Mouse (Mus musculus) hindbrain, embryonic 15.5 days (tissue): ENCODE measurements at regions not wholly inside any gene's neighbourhood (a gene's known extent, or its start where the extent isn't known, plus 50 kb on each side); places are given as distances from the start of the nearest gene placed in this dataset.

Experiments used
- ATAC-seq: fragments of 200-750 bp; cut with Nextera tagmentation; 2 replicates; pipeline ENCODE4 v1.8.0; 2017; ENCODE audit warnings: low read depth, moderate number of reproducible peaks, moderate TSS enrichment; ENCODE audit not compliant: low FRiP score
- H3K27ac ChIP-seq: fragments of 300-500 bp; sonication (generic); replicated peaks from 2 replicates; pipeline ENCODE4 v1.5.1; 2015; ENCODE audit warnings: mild to moderate bottlenecking, inconsistent platforms
- H3K27me3 ChIP-seq: fragments of 300-500 bp; sonication (generic); 2 replicates; pipeline ENCODE4 v1.6.1; 2015; ENCODE audit warnings: control low read depth, inconsistent platforms
- H3K36me3 ChIP-seq: fragments of 300-500 bp; sonication (generic); 2 replicates; pipeline ENCODE4 v1.6.1; 2015; ENCODE audit warnings: control low read depth, inconsistent platforms
- H3K4me1 ChIP-seq: fragments of 300-500 bp; sonication (generic); replicated peaks from 2 replicates; pipeline ENCODE4 v1.6.1; 2015; ENCODE audit warnings: control low read depth, inconsistent platforms
- H3K4me2 ChIP-seq: fragments of 300-500 bp; sonication (generic); 2 replicates; pipeline ENCODE4 v1.6.1; 2015; ENCODE audit warnings: moderate library complexity, mild to moderate bottlenecking, inconsistent platforms
- H3K4me3 ChIP-seq: fragments of 300-500 bp; sonication (generic); 2 replicates; pipeline ENCODE4 v1.5.1; 2015; ENCODE audit warnings: mild to moderate bottlenecking, inconsistent platforms
- H3K9ac ChIP-seq: fragments of 300-500 bp; sonication (generic); 2 replicates; pipeline ENCODE4 v1.6.1; 2015; ENCODE audit warnings: inconsistent platforms
- H3K9me3 ChIP-seq: fragments of 300-500 bp; sonication (generic); 2 replicates; pipeline ENCODE4 v1.6.1; 2016; ENCODE audit warnings: control low read depth, inconsistent platforms
- WGBS: fragments of 180-500 bp; shearing (Covaris S2); methylation state at CpG from one replicate; pipeline ENCODE4 v1.1.7; 2015; 5-methylcytosine and 5-hydroxymethylcytosine counted together

DNA sequence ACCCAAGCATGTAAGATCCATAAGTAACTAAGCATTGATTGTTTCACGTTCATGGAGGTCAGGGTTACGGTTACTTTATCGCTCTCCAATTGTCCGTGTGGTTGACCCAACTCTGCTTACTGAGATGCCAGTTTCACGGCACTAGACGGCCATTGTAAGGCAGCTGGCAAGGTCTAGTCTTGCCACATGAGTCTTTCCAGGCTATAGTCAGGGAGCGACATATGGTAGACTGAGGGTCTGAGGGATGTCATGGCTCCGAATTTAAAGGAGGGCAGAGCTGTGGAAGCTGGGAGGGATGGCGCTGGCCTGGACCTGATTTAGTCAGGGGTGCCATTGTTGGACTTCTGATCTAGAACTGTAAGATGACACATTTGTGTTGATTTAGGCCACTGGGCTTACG is 72.0 kb upstream of the Frem2 start:
- Histone ChIP-seq H3K4me1 (no peaks in the 10 kb centered on the region), H3K9ac (no peak overlapping the region), H3K4me2 (no peak overlapping the region), H3K4me3 (no peak overlapping the region), H3K27me3 (0 out of 2 replicates have a peak, but pooled peaks cover 3% of the 10 kb centered on the region), H3K36me3 (no peaks in the 10 kb centered on the region), H3K27ac (no peak overlapping the region), H3K9me3 (no peaks in the 10 kb centered on the region)
- ATAC-seq, result no peak
- 93% methylated on average over 10 of the region's 10 CpGs for WGBS

- Histone ChIP-seq H3K4me3 (no peak overlapping the region), H3K36me3 (no peaks in the 10 kb centered on the region), H3K9me3 (no peaks in the 10 kb centered on the region), H3K27me3 (0 out of 2 replicates have a peak, but pooled peaks cover under 1% of the 10 kb centered on the region), H3K4me1 (no peaks in the 10 kb centered on the region), H3K27ac (no peak overlapping the region), H3K4me2 (no peak overlapping the region), H3K9ac (no peak overlapping the region)
- 74% methylated on average over 1 of the region's 1 CpGs for WGBS
- no peak for ATAC-seq
Measured at GRCm38 (mm10) chr3:53727737-53728136, 70.6 kb upstream of the Frem2 start.

DNA sequence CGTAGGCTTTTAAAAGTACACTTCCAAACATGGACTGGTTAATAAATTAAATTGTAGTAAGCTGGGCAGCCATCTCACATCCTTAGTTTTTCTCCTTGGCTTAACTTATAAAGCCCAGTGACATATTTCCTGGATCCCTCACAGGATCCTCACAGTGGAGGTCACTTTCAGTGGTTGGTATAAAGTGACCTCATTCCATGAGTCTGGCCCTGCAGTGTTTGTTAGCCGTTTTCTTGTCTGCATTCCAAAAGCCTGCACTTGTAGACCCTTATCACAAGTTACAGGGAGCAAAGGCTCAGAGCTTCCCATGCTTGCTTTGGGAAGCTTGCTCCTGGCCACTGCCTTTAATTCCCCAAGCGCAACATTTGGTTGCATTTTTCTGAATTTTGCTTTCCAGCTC is 49.9 kb upstream of the Frem2 start:
- H3K4me1 ChIP-seq, result no peaks in the 10 kb centered on the region; the same call in 1 of the 2 replicates
- no peak overlapping the region for H3K4me3 ChIP-seq
- ATAC-seq, result no peak
- H3K9me3 ChIP-seq, result no peaks in the 10 kb centered on the region
- no peak overlapping the region for H3K9ac ChIP-seq
- WGBS, result 82% methylated on average over 3 of the region's 3 CpGs
- H3K36me3 ChIP-seq, result no peaks in the 10 kb centered on the region
- no peak overlapping the region for H3K27ac ChIP-seq
- no peak overlapping the region for H3K4me2 ChIP-seq
- H3K27me3 ChIP-seq, result no peaks in the 10 kb centered on the region
